Mouse (Mus musculus) liver, embryonic 12.5 days (tissue): ENCODE results near the gene Adam15. TPM values are rescaled to one million over a fixed set of nuclear protein-coding genes. Genes with fewer than 3 reads are reported as not detected.

Source experiments
- ATAC-seq: fragments of 200-750 bp; cut with Nextera tagmentation; 2 replicates; pipeline ENCODE4 v1.8.0; 2017; ENCODE audit warnings: moderate number of reproducible peaks, mild to moderate bottlenecking, moderate library complexity
- H3K27ac ChIP-seq: fragments of 300-500 bp; sonication (generic); 2 replicates; pipeline ENCODE4 v1.5.1; 2016; ENCODE audit warnings: mild to moderate bottlenecking
- H3K27me3 ChIP-seq: fragments of 300-500 bp; sonication (generic); replicated peaks from 2 replicates; pipeline ENCODE4 v1.6.1; 2016; ENCODE audit warnings: mild to moderate bottlenecking, moderate library complexity
- H3K36me3 ChIP-seq: fragments of 300-500 bp; sonication (generic); 2 replicates; pipeline ENCODE4 v1.6.1; 2016; ENCODE audit warnings: mild to moderate bottlenecking, moderate library complexity
- H3K4me1 ChIP-seq: fragments of 300-500 bp; sonication (generic); 2 replicates; pipeline ENCODE4 v1.6.1; 2016
- H3K4me2 ChIP-seq: fragments of 300-500 bp; sonication (generic); 2 replicates; pipeline ENCODE4 v1.6.1; 2016; ENCODE audit warnings: mild to moderate bottlenecking, moderate library complexity
- H3K4me3 ChIP-seq: fragments of 300-500 bp; sonication (generic); 2 replicates; pipeline ENCODE4 v1.5.1; 2016; ENCODE audit warnings: mild to moderate bottlenecking, moderate library complexity
- H3K9ac ChIP-seq: fragments of 300-500 bp; sonication (generic); 2 replicates; pipeline ENCODE4 v1.6.1; 2016; ENCODE audit warnings: mild to moderate bottlenecking, moderate library complexity
- H3K9me3 ChIP-seq: fragments of 300-500 bp; sonication (generic); replicated peaks from 2 replicates; pipeline ENCODE4 v1.6.1; 2016; ENCODE audit warnings: mild to moderate bottlenecking, moderate library complexity
- WGBS: fragments of 180-500 bp; shearing (Covaris S2); methylation state at CpG from one replicate; pipeline ENCODE4 v1.1.7; 2016; ENCODE audit not compliant: insufficient replicate concordance; 5-methylcytosine and 5-hydroxymethylcytosine counted together
- polyA plus RNA-seq: library from polyadenylated mRNA; unstranded; fragments of >200 nt; fragmentation: Nextera tagmentation; extraction: Ambion mirVana; gene quantifications from 2 replicates; pipeline ENCODE4 v1.2.1, GENCODE M21; 2016

Gene Adam15
- polyA plus RNA-seq: 14.1 and 14.5 TPM in 2 replicates

DNA sequence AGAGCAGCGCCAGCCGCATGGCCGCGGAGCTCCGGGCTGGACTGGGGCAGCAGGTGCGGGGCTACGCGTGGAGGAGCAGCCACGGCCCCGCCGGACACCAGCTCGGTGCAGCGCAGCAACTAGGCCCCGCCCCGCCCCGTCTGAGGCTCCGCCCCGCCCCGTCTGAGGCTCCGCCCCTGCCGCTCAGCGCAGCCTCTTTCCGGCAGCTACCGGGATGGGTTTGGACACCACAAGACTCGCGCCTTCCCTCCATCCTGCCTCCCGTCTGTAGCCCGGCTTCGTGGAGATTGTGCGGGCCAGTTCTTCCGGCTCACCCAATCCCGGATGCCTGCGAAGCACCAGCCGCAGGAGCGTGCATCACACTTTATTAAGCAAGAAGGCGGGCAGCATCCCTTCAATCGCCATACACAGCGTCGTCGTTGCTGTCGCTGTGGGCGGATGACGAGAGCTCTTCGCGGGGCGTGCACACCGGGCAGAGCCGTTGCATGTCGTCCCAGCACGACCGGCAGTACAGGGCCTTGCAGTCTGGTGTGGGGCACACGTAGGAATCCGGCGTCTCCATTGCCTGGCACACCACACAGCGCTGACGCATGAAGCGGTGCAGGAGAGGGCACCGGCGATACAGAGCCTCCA lies at the start of gene Adam15:
Gene Adam15, minus strand, starts transcription at position 128 of the 633 bp plus-strand sequence.
- ATAC-seq: peak; percentile 76
- H3K27me3 ChIP-seq: peaks cover 78% of the 10 kb centered on the region
- no peaks in the 10 kb centered on the region for H3K36me3 ChIP-seq
- peaks cover 25% of the 10 kb centered on the region for H3K4me1 ChIP-seq
- H3K27ac ChIP-seq: no peak within 1 kb of the TSS
- H3K9me3 ChIP-seq: no peaks in the 10 kb centered on the region
- peak within 1 kb of the TSS; percentile 52 for H3K9ac ChIP-seq
- 1% methylated on average over 59 of the region's 59 CpGs for WGBS
- peak within 1 kb of the TSS; percentile 81 for H3K4me2 ChIP-seq
- peak within 1 kb of the TSS; percentile 60 for H3K4me3 ChIP-seq

DNA sequence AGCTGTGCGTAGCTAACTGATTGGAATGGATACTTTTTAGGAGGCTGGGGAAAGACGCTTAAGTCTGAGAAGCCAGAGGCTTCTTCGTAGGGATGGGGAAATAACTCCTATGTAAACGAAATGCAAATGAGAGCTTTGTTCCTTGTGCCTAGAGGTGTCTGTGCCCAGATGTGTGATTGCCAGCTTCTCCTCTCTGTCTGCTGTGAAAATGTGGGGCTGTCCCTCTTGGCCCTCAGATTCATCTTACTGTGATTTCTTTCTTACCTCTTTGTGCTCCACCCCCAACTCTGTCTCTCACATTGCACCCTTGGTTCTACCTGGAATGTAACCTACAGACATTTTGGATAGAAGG lies 46.8 kb upstream of the Adam15 start:
- Histone ChIP-seq H3K4me1 (peaks cover 55% of the 10 kb centered on the region), H3K9me3 (no peaks in the 10 kb centered on the region)

DNA sequence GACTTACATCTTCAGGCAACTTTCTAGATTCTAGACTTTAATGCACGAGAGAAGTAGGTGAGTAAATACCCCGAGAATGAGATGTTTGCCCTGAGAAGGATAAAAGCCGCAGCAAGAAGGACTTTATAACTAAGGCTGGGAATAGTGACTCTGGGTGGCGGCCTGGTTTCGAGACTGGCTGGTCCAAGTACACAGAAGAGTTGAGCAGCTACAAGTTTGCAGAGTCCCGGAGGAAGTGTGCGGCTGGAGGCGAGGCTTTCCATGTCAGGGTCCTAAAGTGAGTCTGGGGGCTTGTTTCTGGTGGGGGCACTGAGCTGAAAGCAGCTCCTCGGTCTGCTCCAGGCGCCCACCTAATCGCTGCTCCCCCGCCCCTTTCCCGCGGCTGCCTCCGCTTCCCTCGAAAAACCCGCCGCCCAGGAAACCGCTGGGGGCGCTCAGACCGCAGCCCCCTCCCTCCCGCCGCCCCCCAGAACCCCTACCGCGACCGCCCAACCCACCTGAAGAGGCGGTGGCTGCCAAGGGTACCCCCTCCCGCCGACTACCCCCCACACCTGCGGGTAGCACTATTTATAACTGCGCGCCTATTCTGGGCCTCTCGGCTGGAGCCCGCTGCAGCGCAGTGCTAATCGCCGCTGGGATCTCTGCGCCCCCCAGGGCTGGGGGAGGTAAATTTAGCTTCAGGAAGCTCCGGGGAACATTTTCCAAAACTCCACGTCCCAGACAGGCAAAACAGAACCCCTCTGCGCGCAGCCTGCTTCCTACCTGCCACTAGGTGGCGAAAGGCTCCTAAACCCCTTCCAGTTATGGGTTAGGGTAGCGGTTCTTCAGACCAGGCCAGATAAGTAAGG lies 46.2 kb upstream of the Adam15 start:
- Histone ChIP-seq H3K4me2 (peak overlapping the region; percentile 98), H3K27ac (peak overlapping the region; percentile 36; the same call in 1 of the 2 replicates), H3K4me3 (peak overlapping the region; percentile 63), H3K27me3 (peaks cover 21% of the 10 kb centered on the region), H3K9me3 (no peaks in the 10 kb centered on the region), H3K9ac (peak overlapping the region; percentile 81), H3K36me3 (peaks cover 14% of the 10 kb centered on the region; the same call in 1 of the 2 replicates), H3K4me1 (peaks cover 61% of the 10 kb centered on the region)
- under 1% methylated on average over 44 of the region's 44 CpGs for WGBS
- ATAC-seq: no peak

More for the DNA sequence above, 46.8 kb upstream of the Adam15 start:
- peaks cover 15% of the 10 kb centered on the region for H3K27me3 ChIP-seq
- H3K9ac ChIP-seq: peak overlapping the region; percentile 81
- ATAC-seq: no peak
- peak overlapping the region; percentile 98 for H3K4me2 ChIP-seq
- peak overlapping the region; percentile 63 for H3K4me3 ChIP-seq
- peaks cover 19% of the 10 kb centered on the region for H3K36me3 ChIP-seq
- WGBS: 3% methylated on average over 4 of the region's 4 CpGs
- H3K27ac ChIP-seq: no peak overlapping the region

DNA sequence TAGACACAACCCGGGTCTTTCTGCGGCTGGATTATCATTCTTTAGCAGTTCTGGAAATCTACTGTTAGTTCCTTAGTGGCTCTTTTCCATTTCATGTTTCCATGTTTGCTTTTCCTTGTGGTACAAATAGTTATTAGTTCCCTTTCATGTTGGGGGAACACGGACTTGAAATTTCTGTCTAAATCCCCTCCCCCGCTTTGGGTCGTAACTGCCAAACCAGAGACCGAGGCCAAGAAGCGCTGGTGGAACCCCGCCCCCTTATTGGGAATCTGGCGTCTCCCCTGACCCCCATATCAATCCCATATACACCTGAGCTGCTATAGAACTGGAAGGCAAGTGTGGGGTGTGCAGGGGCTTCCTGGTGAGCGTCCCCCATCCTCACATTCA lies 45.6 kb upstream of the Adam15 start:
- peak overlapping the region; percentile 81 for H3K9ac ChIP-seq
- no peak for ATAC-seq
- H3K4me2 ChIP-seq: peak overlapping the region; percentile 98
- H3K4me3 ChIP-seq: peak overlapping the region; percentile 63
- H3K9me3 ChIP-seq: no peaks in the 10 kb centered on the region
- peaks cover 67% of the 10 kb centered on the region for H3K4me1 ChIP-seq
- 3% methylated on average over 10 of the region's 10 CpGs for WGBS
- peak overlapping the region; percentile 85; the same call in 1 of the 2 replicates for H3K27ac ChIP-seq
- peaks cover 14% of the 10 kb centered on the region; the same call in 1 of the 2 replicates for H3K36me3 ChIP-seq
- H3K27me3 ChIP-seq: peaks cover 27% of the 10 kb centered on the region

DNA sequence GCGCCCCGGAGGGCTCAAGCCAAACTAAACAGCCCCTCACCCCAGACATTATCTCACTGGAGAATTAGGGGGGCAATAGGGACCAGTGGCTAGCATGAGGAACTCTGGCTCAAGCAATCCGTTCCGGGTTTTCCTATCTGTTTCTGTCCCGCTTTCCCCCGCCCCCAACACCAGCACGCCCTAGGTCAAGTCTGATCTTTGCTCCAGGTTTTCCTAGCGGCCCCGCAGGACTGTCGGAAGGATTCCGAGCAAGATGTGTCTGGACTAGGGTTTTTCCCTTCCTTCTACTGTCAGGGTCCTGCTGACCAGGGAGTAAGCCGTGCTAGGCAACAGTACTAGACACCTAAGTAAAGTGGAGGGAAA lies 45.1 kb upstream of the Adam15 start:
- Histone ChIP-seq H3K36me3 (peaks cover 9% of the 10 kb centered on the region; the same call in 1 of the 2 replicates), H3K4me2 (peak overlapping the region; percentile 98), H3K27me3 (peaks cover 31% of the 10 kb centered on the region), H3K4me3 (peak overlapping the region; percentile 63), H3K9ac (peak overlapping the region; percentile 81), H3K9me3 (no peaks in the 10 kb centered on the region), H3K27ac (peak overlapping the region; percentile 85), H3K4me1 (peaks cover 72% of the 10 kb centered on the region)
- peak; percentile 19 for ATAC-seq
- WGBS: under 1% methylated on average over 11 of the region's 12 CpGs

DNA sequence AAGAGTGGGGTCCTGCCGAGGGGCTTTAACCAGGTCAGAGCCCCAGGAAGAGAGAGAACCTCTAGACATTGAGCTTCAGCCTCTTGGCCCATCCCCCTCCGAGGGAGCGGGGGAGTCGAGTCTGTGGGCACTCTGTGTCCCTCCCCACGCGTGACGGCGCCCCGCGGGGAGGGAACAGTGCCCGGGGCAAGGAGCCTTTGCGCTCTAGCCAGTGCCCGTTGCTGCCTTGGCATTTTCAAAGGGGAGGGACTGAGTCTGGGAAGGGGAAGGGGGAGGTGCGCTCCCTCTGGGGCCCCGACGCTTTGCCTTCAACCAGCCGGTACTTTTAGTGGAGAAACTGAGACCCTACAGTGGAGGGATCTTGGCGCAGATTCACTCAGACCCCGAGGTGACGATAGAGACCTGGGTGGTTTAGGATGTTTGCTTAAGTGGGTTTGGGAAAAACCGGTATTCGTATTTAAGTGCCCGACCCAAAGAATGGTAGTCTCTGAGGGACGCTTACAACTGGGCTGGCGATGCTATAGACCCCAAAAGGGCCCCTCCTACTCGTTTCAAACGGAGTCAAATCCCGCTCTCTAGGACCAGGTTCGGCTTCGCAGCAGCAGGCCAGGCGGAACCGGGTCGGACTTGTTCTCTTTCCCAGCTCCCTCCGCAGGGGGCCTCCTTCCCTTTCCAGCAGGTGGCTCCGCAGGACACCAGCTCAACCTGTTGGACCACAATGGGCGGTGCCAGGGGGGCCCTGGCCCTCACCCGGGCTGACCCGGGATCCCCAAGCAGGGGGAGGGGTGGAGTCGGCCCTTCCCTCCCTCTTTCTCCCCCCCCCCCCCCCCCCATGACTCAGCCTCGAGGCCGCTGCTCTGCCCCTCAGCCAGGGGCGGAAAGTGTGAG lies 44.5 kb upstream of the Adam15 start, which contains the start of gene Zbtb7b:
Gene Zbtb7b, minus strand, starts transcription at position 771 of the 888 bp plus-strand sequence.
- ATAC-seq: peak; percentile 50
- Histone ChIP-seq H3K9me3 (no peaks in the 10 kb centered on the region), H3K27me3 (peaks cover 31% of the 10 kb centered on the region), H3K4me1 (peaks cover 79% of the 10 kb centered on the region), H3K4me3 (peak within 1 kb of the TSS; percentile 63), H3K27ac (peak within 1 kb of the TSS; percentile 85), H3K4me2 (peak within 1 kb of the TSS; percentile 98), H3K9ac (peak within 1 kb of the TSS; percentile 81), H3K36me3 (0 out of 2 replicates have a peak, but pooled peaks cover 2% of the 10 kb centered on the region)
- WGBS: under 1% methylated on average over 40 of the region's 42 CpGs

DNA sequence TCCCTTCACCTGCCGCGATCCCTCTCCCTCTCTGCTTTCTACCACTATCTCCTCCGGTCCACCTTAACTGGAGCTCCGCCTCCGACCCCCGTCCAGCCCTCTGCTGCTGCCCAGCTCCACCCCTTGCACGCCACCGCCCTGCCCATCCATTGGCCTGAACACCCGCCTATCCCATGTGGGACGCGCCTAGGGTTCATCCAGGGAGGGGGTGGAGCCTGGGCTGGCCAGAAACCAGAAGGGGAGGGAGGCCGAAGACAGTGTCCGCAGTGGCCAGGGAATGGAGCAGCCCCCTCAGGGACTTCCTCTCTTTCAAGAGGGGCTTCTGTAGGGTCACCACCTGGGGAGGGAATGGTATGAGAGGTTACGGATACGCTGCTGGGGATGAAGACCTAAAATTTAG lies 43.8 kb upstream of the Adam15 start:
- no peaks in the 10 kb centered on the region for H3K36me3 ChIP-seq
- WGBS: under 1% methylated on average over 15 of the region's 15 CpGs
- peak; percentile 93 for ATAC-seq
- peak overlapping the region; percentile 63 for H3K4me3 ChIP-seq
- H3K27ac ChIP-seq: peak overlapping the region; percentile 85
- peak overlapping the region; percentile 81 for H3K9ac ChIP-seq
- H3K9me3 ChIP-seq: no peaks in the 10 kb centered on the region
- H3K4me2 ChIP-seq: peak overlapping the region; percentile 98
- H3K27me3 ChIP-seq: peaks cover 31% of the 10 kb centered on the region
- peaks cover 85% of the 10 kb centered on the region for H3K4me1 ChIP-seq

DNA sequence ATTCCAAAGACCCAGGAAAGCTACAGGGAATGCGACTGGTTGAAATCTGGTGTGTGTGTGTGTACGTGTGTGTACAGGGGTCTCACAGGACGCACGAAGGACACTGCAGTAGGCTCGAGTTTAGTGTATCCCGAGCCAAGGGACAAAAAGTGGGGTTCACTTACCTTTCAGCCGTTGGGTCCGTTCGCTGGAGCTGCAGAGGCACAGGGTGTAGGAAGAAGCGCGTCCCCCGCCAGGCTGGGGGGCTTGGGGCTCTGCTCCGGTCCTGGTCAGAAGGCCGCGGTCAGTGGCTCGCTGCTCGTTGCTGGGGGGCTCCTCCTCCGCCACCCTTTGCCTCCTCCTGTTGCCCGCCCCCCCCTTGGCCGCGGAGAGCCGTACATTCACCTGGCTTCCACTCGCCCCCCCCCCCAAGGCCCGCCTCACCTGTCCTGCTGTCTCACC lies 43.1 kb upstream of the Adam15 start:
- ATAC-seq: no peak

DNA sequence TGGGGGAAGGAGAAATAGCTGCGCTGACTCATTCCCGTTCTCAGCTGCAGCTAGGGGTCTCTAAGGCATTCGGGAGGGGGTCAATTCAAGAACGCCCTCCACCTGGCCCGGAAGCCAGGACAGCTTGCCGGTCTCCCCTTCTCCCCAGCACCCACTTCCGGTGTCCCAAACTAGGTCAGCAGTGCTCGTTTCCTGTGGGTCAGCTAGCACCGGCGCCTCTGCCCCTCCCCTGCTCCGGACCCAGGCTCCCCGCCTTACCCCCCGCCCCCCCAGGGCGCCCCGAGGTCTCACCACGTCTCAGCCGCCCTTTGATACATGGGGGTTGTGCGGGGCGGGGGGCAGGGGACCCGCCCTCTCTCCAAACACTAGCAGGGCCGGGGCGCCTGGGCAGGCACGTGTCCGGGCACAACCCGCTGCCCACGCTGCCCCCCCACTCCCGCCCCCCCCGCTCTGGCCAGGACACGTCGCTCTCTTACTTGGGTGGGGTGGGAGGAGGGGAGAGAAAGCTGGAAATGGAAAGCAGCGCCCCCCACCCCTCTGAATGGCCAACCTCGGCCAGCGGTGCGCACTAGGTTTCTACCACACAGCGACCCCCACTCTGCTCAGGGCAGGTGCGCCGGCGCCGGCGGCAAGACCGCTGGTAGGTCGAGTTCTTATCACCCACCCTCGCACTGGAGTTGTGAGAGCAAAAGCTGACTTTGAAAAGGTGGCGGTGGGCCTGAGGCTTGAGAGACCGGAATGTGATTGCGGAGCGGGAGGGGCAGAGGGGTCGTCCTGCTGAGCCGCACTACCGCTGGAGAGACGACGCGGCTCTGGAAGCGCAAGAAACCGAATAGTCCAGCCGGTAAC lies 42.1 kb upstream of the Adam15 start:
- Histone ChIP-seq H3K9ac (peak overlapping the region; percentile 67), H3K27me3 (peaks cover 31% of the 10 kb centered on the region), H3K36me3 (no peaks in the 10 kb centered on the region), H3K27ac (peak overlapping the region; percentile 70), H3K4me3 (peak overlapping the region; percentile 63), H3K4me1 (peaks cover 98% of the 10 kb centered on the region), H3K4me2 (peak overlapping the region; percentile 98), H3K9me3 (no peaks in the 10 kb centered on the region)
- WGBS: under 1% methylated on average over 55 of the region's 56 CpGs
- ATAC-seq: no peak

More for the DNA sequence above, 43.1 kb upstream of the Adam15 start:
- WGBS: under 1% methylated on average over 22 of the region's 24 CpGs
- Histone ChIP-seq H3K4me3 (peak overlapping the region; percentile 63), H3K9me3 (no peaks in the 10 kb centered on the region), H3K27ac (peak overlapping the region; percentile 70), H3K4me2 (peak overlapping the region; percentile 98), H3K9ac (peak overlapping the region; percentile 67), H3K4me1 (peaks cover 90% of the 10 kb centered on the region), H3K27me3 (peaks cover 31% of the 10 kb centered on the region), H3K36me3 (no peaks in the 10 kb centered on the region)

DNA sequence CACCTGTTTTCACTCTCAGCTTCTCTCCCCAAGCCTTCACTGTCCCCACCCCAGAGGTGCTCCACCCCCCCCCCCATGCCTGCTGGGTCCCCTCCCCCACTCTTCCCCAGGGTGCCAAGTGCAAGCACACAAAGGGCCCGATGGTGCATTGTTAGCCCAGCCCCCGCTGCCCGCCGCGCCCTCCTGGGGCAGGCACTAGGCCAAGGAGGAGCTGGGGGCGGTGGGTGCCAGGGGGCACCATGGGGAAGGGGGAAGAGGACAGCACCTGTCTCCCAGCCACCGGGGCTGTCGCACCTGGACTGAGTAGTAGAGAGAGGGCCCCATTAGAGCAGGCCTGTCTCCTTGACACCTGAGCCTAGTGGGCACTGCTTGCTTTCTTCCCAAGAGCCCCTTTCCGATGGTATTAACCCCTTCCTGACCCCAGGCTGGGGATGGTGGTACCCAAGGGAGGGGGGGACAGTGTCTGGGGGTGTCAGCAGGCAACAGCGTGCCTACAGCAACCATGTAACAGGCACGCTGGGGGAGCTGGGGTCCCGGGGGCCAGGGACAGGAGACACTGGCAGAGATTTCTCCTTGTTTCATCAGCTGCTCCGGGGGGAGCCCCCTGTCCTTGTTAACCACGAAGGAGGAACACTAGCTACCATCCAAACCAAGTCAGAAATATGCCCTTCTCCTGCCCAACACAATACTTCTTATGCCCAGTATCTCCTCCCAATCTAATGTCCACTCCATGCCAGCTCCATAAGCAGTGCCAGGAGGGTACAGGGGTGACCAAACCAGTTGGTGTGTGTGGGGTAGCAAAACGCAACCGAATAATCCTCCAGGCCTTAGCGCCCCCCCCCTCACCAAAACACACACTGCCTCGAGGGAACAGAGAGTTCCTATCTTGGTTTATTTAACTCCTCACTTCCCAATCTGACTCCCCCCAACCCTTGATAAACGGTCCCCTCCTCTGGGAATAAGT lies 41.2 kb upstream of the Adam15 start:
- ATAC-seq: no peak
- Histone ChIP-seq H3K27ac (peak overlapping the region; percentile 70), H3K9ac (peak overlapping the region; percentile 67), H3K4me2 (peak overlapping the region; percentile 98), H3K4me3 (peak overlapping the region; percentile 63), H3K9me3 (no peaks in the 10 kb centered on the region), H3K27me3 (peaks cover 31% of the 10 kb centered on the region), H3K36me3 (no peaks in the 10 kb centered on the region), H3K4me1 (peaks cover 91% of the 10 kb centered on the region)
- WGBS: 31% methylated on average over 19 of the region's 19 CpGs
